17 mouse cellular contexts compared by ENCODE assay signal in genomic region chr7:141818267-141818666, GRCm38 (mm10). TPM values are rescaled to one million over a fixed set of nuclear protein-coding genes. Genes with fewer than 3 reads are reported as not detected.
DNase-seq lines count a peak whose midpoint lies in the region; ATAC-seq and TF ChIP-seq lines count a peak whose summit lies in the region.
"Had no signal": no experiment of that assay in that cellular context is flagged by ENCODE, and none has a peak within 500 bp of the region (broad histone marks: within the 10 kb centered on the region; RNA-seq: fewer than 3 reads in every experiment).

No protein-coding gene starts in this region.

- no peak overlapping the region for H3K4me2 ChIP-seq in kidney, embryonic 15.5 days
- H3K4me2 ChIP-seq: embryonic facial prominence, embryonic 15.5 days; forebrain, embryonic 13.5 days; heart, embryonic 13.5 days; hindbrain, embryonic 13.5 days; limb, embryonic 12.5 days; midbrain, embryonic 13.5 days; stomach, embryonic 15.5 days had no signal

- H3K27ac ChIP-seq in kidney, adult 2 months (ENCODE audit: insufficient read depth, low read depth, low read length): no peak overlapping the region
- H3K27ac ChIP-seq in kidney, embryonic 15.5 days: no peak overlapping the region
- H3K27ac ChIP-seq: embryonic facial prominence, embryonic 15.5 days; forebrain, embryonic 13.5 days; heart, embryonic 13.5 days; hindbrain, embryonic 13.5 days; limb, embryonic 12.5 days; midbrain, embryonic 13.5 days; stomach, embryonic 15.5 days had no signal

- H3K4me1 ChIP-seq in kidney, adult 2 months (ENCODE audit: control insufficient read depth, insufficient read depth, low read length): no peaks in the 10 kb centered on the region
- H3K4me1 ChIP-seq in kidney, embryonic 15.5 days: peaks cover 4% of the 10 kb centered on the region
- H3K4me1 ChIP-seq: heart, embryonic 13.5 days had no signal

- no peaks in the 10 kb centered on the region for H3K9me3 ChIP-seq in kidney, embryonic 15.5 days (replicated peaks)
- H3K9me3 ChIP-seq: embryonic facial prominence, embryonic 15.5 days; forebrain, embryonic 13.5 days; heart, embryonic 13.5 days; hindbrain, embryonic 13.5 days; limb, embryonic 12.5 days; midbrain, embryonic 13.5 days; stomach, embryonic 15.5 days had no signal

- H3K4me3 ChIP-seq in kidney, adult 2 months (ENCODE audit: insufficient read depth, low read depth, low read length): no peak overlapping the region
- H3K4me3 ChIP-seq in kidney, embryonic 15.5 days (replicated peaks): no peak overlapping the region
- H3K4me3 ChIP-seq: embryonic facial prominence, embryonic 15.5 days; forebrain, embryonic 13.5 days; heart, embryonic 13.5 days; hindbrain, embryonic 13.5 days; limb, embryonic 12.5 days; midbrain, embryonic 13.5 days; stomach, embryonic 15.5 days had no signal

- H3K9ac ChIP-seq in kidney, embryonic 15.5 days: no peak overlapping the region
- H3K9ac ChIP-seq: embryonic facial prominence, embryonic 15.5 days; forebrain, embryonic 13.5 days; heart, embryonic 13.5 days; hindbrain, embryonic 13.5 days; limb, embryonic 12.5 days; midbrain, embryonic 13.5 days; stomach, embryonic 15.5 days had no signal

- DNase-seq in cerebellum, postnatal 10 days: peak; percentile 45 to 51
- no peak for DNase-seq in cerebellum, adult 9-10 months
- DNase-seq in kidney, adult 2 months: no peak
- DNase-seq in right cerebral cortex, postnatal 4 days: peak; percentile 7
- no peak for DNase-seq in right cerebral cortex, postnatal 14 days
- DNase-seq in testis, postnatal 10 days (ENCODE audit: low spot score): peak; percentile 56
- DNase-seq in thymus, postnatal 4 days: no peak
- DNase-seq: gastrocnemius, postnatal 25 days had no signal

- no peaks in the 10 kb centered on the region for H3K27me3 ChIP-seq in kidney, adult 2 months (replicated peaks; ENCODE audit: control insufficient read depth, insufficient read depth, low read length)
- no peaks in the 10 kb centered on the region for H3K27me3 ChIP-seq in kidney, embryonic 15.5 days
- H3K27me3 ChIP-seq: embryonic facial prominence, embryonic 15.5 days; forebrain, embryonic 13.5 days; hindbrain, embryonic 13.5 days; limb, embryonic 12.5 days; midbrain, embryonic 13.5 days; stomach, embryonic 15.5 days had no signal

- H3K36me3 ChIP-seq in kidney, adult 2 months (ENCODE audit: control insufficient read depth, insufficient read depth, low read length): no peaks in the 10 kb centered on the region
- no peaks in the 10 kb centered on the region for H3K36me3 ChIP-seq in kidney, embryonic 15.5 days
- H3K36me3 ChIP-seq: embryonic facial prominence, embryonic 15.5 days; heart, embryonic 13.5 days; hindbrain, embryonic 13.5 days; limb, embryonic 12.5 days; midbrain, embryonic 13.5 days; stomach, embryonic 15.5 days had no signal

- ATAC-seq in kidney, embryonic 15.5 days (replicated peaks; ENCODE audit: low FRiP score): no peak
- ATAC-seq: forebrain, embryonic 13.5 days; midbrain, embryonic 13.5 days had no signal

- TF ChIP-seq CTCF in kidney, adult 2 months (conservative IDR thresholded peaks at IDR 0.05; ENCODE audit: insufficient read depth, insufficient read length, low read depth, low read length): peak; percentile 25; the same call in 1 of the 2 replicates

- TF ChIP-seq POLR2A in kidney, adult 2 months (IDR thresholded peaks at IDR 0.05; ENCODE audit: low read depth, low read length): no peak

- WGBS in kidney, adult 2 months: 81% methylated on average over 3 of the region's 3 CpGs
- WGBS in kidney, embryonic 15.5 days: 75% methylated on average over 3 of the region's 3 CpGs

RNA-seq across cellular contexts. Expression of gene Muc5b, which starts 20.6 kb away (rescaled TPM):
- not detected in 2 replicates for polyA plus RNA-seq in kidney, adult 2 months (2012; rRNA removed)
- 0.01 and 0.03 TPM in 2 replicates for polyA plus RNA-seq in kidney, embryonic 15.5 days (2015; fragmentation: Nextera tagmentation; extraction: Ambion mirVana)
- polyA plus RNA-seq: small intestine, adult 2 months had no signal

RNA-seq across cellular contexts. Expression of gene Muc5ac, which starts 29.5 kb away (rescaled TPM):
- polyA plus RNA-seq in kidney, adult 2 months (2012; rRNA removed): 0.02 TPM in 1 of 2 replicates, not detected in the other
- not detected in 2 replicates for polyA plus RNA-seq in kidney, embryonic 15.5 days (2015; fragmentation: Nextera tagmentation; extraction: Ambion mirVana)
- polyA plus RNA-seq: forebrain, embryonic 13.5 days; heart, embryonic 13.5 days; hindbrain, embryonic 13.5 days; limb, embryonic 12.5 days; midbrain, embryonic 13.5 days had no signal

Comparison
In these comparisons a context has a peak if more than half of its experiments do, and no peak if none do; other contexts are left out.
1. DNase-seq: peak in cerebellum, postnatal 10 days (2 of 2), right cerebral cortex, postnatal 4 days (single experiment) and testis, postnatal 10 days (single experiment); none in cerebellum, adult 9-10 months (single experiment), kidney, adult 2 months (single experiment), right cerebral cortex, postnatal 14 days (single experiment) and thymus, postnatal 4 days (single experiment).